Mouse (Mus musculus) monocyte, adult 5-6 weeks (primary cell): Measurements from ENCODE around the gene Gdf11. TPM values are rescaled to one million over a fixed set of nuclear protein-coding genes. Genes with fewer than 3 reads are reported as not detected.

Source experiments
- ATAC-seq: fragments of 153-309, 156-312 bp; replicated peaks from 2 replicates; pipeline ENCODE4 v1.8.0; 2017; ENCODE audit warnings: mild to moderate bottlenecking; ENCODE audit not compliant: low TSS enrichment, insufficient number of reproducible peaks, severe bottlenecking, poor library complexity, low FRiP score
- total RNA-seq: library from RNA; stranded (forward); fragments of 200-1000, 200-491, 200-594 nt; gene quantifications from 3 replicates; pipeline ENCODE4 v1.2.3, GENCODE M21; 2017

Gdf11 gene
- 0.57 to 3.8 TPM (median 1.8 TPM) in 3 replicates for total RNA-seq

- ATAC-seq = no peak
Measured at GRCm38 (mm10) chr10:128891296-128892094, at the start of gene Gdf11. Gene Gdf11 (minus strand): TSS chr10:128891718.

GRCm38 (mm10) chr10:128940475-128941061 lies 49.0 kb upstream of the Gdf11 start:
- ATAC-seq = no peak

- ATAC-seq = no peak
Measured at GRCm38 (mm10) chr10:128938974-128939373, 47.5 kb upstream of the Gdf11 start.

GRCm38 (mm10) chr10:128938457-128938856 lies 46.9 kb upstream of the Gdf11 start:
- no peak for ATAC-seq

- no peak for ATAC-seq
Measured at GRCm38 (mm10) chr10:128937756-128938390, 46.4 kb upstream of the Gdf11 start.

- no peak for ATAC-seq
Measured at GRCm38 (mm10) chr10:128935826-128936440, 44.4 kb upstream of the Gdf11 start.

GRCm38 (mm10) chr10:128934997-128935787 lies 43.7 kb upstream of the Gdf11 start:
- no peak for ATAC-seq

GRCm38 (mm10) chr10:128933976-128934721 lies 42.6 kb upstream of the Gdf11 start:
- ATAC-seq = no peak

- ATAC-seq = no peak
Measured at GRCm38 (mm10) chr10:128933574-128933973, 42.1 kb upstream of the Gdf11 start, which contains the start of gene Itga7. Gene Itga7 (plus strand): TSS chr10:128933818.

GRCm38 (mm10) chr10:128931441-128931840 lies 39.9 kb upstream of the Gdf11 start:
- no peak for ATAC-seq

GRCm38 (mm10) chr10:128929638-128930378 lies 38.3 kb upstream of the Gdf11 start:
- no peak for ATAC-seq

GRCm38 (mm10) chr10:128928356-128928755 lies 36.8 kb upstream of the Gdf11 start:
- no peak for ATAC-seq

- no peak for ATAC-seq
Measured at GRCm38 (mm10) chr10:128923935-128924334, 32.4 kb upstream of the Gdf11 start, which contains the start of gene Bloc1s1. Gene Bloc1s1 (minus strand): TSS chr10:128924035.

- ATAC-seq = peak; percentile 88
Measured at GRCm38 (mm10) chr10:128923013-128923691, 31.6 kb upstream of the Gdf11 start.

GRCm38 (mm10) chr10:128922822-128923012 lies 31.2 kb upstream of the Gdf11 start, which contains the start of gene Rdh5:
Gene Rdh5 (minus strand): TSS chr10:128922888.
- no peak for ATAC-seq

GRCm38 (mm10) chr10:128921883-128922821 lies 30.6 kb upstream of the Gdf11 start:
- ATAC-seq = no peak
